Mouse (Mus musculus) E14TG2a.4 (cell line): ENCODE results near the gene Myo5a.

Experiments used
- CTCF ChIP-seq: conservative IDR thresholded peaks from 2 replicates; pipeline ENCODE4 v1.5.1; 2014; ENCODE audit warnings: low read length
- NANOG ChIP-seq: IDR thresholded peaks from 2 replicates; pipeline ENCODE4 v1.6.1; 2014; ENCODE audit warnings: borderline replicate concordance, low read length, mixed read lengths

- TF ChIP-seq CTCF (no peak), NANOG (no peak)
Observed at GRCm38 (mm10) chr9:75163650-75164049, 92.8 kb downstream of the Myo5a start.
